Mouse (Mus musculus): ENCODE data around the gene Rhcg.

DNA sequence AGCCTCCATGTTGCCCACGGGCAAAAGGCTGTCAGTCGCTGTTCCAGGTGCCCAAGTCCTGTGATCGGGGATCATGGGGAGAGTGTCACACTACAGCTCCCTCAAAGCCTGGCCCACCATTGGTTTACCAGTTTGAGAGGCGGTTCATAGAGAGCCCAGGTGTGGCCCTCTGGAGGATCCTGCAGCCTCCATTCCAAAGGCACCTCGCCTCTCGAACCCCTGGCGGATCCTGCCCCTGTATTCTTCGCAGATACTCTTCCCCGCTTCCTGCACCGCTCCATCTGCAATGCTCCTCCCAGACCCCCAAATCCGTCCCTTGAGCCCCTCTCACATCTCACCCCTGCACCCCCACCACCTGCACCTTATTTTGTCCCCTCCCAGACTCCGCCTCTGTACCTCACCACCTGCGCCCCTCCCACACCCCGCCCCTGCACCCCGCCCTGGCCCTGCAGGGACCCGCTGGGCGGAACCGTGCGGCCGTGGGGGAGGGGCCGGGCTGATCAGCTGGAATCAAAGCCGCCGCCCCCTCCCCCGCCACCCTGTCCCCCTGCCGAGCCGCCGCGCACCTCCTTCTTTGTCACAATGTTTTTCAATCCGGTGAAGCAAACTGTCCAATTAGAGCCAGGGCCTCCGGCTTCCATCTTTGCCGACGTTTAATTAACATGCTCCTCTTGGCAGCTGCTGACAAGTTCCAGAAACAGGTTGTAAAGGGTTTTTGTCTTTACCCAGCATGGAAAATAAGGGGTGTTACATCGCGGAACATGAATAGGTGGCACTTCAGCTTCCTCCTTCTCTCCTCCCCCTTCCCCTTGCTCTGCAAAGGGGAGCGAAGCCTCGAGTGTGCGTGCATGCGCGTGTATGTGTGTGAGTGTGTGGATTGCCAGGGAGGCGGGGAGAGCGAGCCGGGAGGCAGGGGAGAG is 25.4 kb downstream of the Rhcg start:
- TF ChIP-seq CTCF (IDR thresholded peaks at IDR 0.05; ENCODE audit: low read depth) (no peak), EP300 (IDR thresholded peaks at IDR 0.05; ENCODE audit: low read depth) (no peak)

Measured in liver, postnatal 0 days (tissue).